Mouse (Mus musculus) forebrain, embryonic 14.5 days (tissue): Measurements from ENCODE around the gene Gatad1. TPM values are rescaled to one million over a fixed set of nuclear protein-coding genes. Genes with fewer than 3 reads are reported as not detected.
"Not testable (repeated sequence)": the region's sequence is repeated elsewhere in the genome, so short reads cannot be mapped to it uniquely, and the experiment has no call there.

ENCODE experiments used
- ATAC-seq: fragments of 200-750 bp; cut with Nextera tagmentation; 2 replicates; pipeline ENCODE4 v1.8.0; 2017; ENCODE audit warnings: mild to moderate bottlenecking, moderate library complexity
- DNase-seq: peaks from one replicate; pipeline ENCODE4 v3.0.0-alpha.2; 2015; ENCODE audit warnings: low spot score
- H3K27ac ChIP-seq: fragments of 300-500 bp; sonication (generic); 2 replicates; pipeline ENCODE4 v1.5.1; 2014; ENCODE audit warnings: low read depth, mild to moderate bottlenecking, control low read depth, low read length, moderate library complexity
- H3K27me3 ChIP-seq: fragments of 300-500 bp; sonication (generic); replicated peaks from 2 replicates; pipeline ENCODE4 v1.6.1; 2014; ENCODE audit warnings: low read length, control low read depth, mixed read lengths; ENCODE audit not compliant: control insufficient read depth, insufficient read depth
- H3K36me3 ChIP-seq: fragments of 300-500 bp; sonication (generic); 2 replicates; pipeline ENCODE4 v1.6.1; 2014; ENCODE audit warnings: low read length, control low read depth; ENCODE audit not compliant: control insufficient read depth, insufficient read depth
- H3K4me1 ChIP-seq: fragments of 300-500 bp; sonication (generic); 2 replicates; pipeline ENCODE4 v1.6.1; 2014; ENCODE audit warnings: antibody characterized with exemption, low read length, control low read depth; ENCODE audit not compliant: control insufficient read depth, insufficient read depth
- H3K4me2 ChIP-seq: fragments of 300-500 bp; sonication (generic); 2 replicates; pipeline ENCODE4 v1.6.1; 2014; ENCODE audit warnings: mild to moderate bottlenecking, control low read depth, low read length
- H3K4me3 ChIP-seq: fragments of 300-500 bp; sonication (generic); 2 replicates; pipeline ENCODE4 v1.5.1; 2014; ENCODE audit warnings: low read depth, low read length, control low read depth
- H3K9ac ChIP-seq: fragments of 300-500 bp; sonication (generic); 2 replicates; pipeline ENCODE4 v1.6.1; 2014; ENCODE audit warnings: mild to moderate bottlenecking, low read length, control low read depth, moderate library complexity
- H3K9me3 ChIP-seq: fragments of 300-500 bp; sonication (generic); replicated peaks from 2 replicates; pipeline ENCODE4 v1.6.1; 2016; ENCODE audit warnings: low read length, control low read depth, mixed read lengths; ENCODE audit not compliant: control insufficient read depth
- WGBS: fragments of 180-500 bp; shearing (Covaris S2); extraction: QIAGEN DNeasy Blood & Tissue Kit; methylation state at CpG from one replicate; pipeline ENCODE4 v1.1.7; 2014; 5-methylcytosine and 5-hydroxymethylcytosine counted together
- polyA plus RNA-seq: library from polyadenylated mRNA; unstranded; fragments of >200 nt; fragmentation: Nextera tagmentation; extraction: Ambion mirVana; gene quantifications from 2 replicates; pipeline ENCODE4 v1.2.1, GENCODE M21; 2014

The Gatad1 gene
- polyA plus RNA-seq, 1 experiment from 2014 or later = 74.9 TPM

- ATAC-seq (no peak), DNase-seq (no peak)
- WGBS = 91% methylated on average over 12 of the region's 12 CpGs
- H3K4me2 ChIP-seq = no peak overlapping the region
- H3K36me3 ChIP-seq = no peaks in the 10 kb centered on the region
- H3K4me3 ChIP-seq = no peak overlapping the region
- no peaks in the 10 kb centered on the region for H3K27me3 ChIP-seq
- H3K27ac ChIP-seq = no peak overlapping the region
- H3K9me3 ChIP-seq = no peaks in the 10 kb centered on the region
- no peak overlapping the region for H3K9ac ChIP-seq
- H3K4me1 ChIP-seq = no peaks in the 10 kb centered on the region
Observed at GRCm38 (mm10) chr5:3666585-3666984, 9.6 kb upstream of the Gatad1 start.

DNA sequence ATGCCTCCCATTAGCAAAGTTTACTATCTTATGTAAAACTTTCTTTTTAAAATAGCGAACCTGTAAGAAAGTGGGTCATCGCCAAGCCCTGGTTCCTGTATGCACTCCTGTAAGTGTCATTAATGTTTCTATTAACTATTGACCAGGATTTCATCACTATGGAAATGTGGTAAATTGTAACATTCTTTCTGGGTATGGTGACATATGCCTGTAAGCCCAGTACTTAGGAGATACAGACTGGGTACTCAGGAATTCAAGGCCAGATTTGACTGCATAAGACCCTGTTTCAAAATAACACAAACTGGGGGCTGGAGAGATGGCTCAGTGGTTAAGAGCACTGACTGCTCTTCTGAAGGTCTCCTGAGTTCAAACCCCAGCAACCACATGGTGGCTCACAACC, 8.2 kb upstream of the Gatad1 start:
- Histone ChIP-seq H3K4me2 (no peak overlapping the region), H3K27me3 (no peaks in the 10 kb centered on the region), H3K9ac (no peak overlapping the region), H3K27ac (no peak overlapping the region), H3K4me3 (no peak overlapping the region), H3K36me3 (no peaks in the 10 kb centered on the region), H3K9me3 (no peaks in the 10 kb centered on the region), H3K4me1 (no peaks in the 10 kb centered on the region)
- no peak for DNase-seq
- 92% methylated on average over 2 of the region's 2 CpGs for WGBS
- ATAC-seq = no peak

DNA sequence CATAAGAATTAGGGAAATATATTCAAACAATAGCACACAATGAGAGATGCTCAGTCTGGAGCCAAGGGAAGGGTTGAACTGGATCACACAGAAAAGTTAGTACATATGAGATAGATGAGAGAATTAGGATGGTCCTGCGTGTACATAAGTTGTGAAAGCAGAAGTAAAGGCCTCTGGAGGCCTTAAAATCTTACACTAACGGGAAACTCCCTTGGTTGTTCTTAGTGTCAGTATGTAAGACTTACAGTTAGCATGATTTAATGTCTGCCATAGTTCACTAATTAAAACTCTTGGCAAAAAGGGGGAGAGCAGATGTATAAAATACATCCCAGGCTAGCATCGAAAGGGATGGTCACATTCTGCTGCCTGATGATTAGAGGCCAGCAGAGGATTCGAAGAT, 3.2 kb downstream of the Gatad1 start:
- no peak for ATAC-seq
- 93% methylated on average over 4 of the region's 4 CpGs for WGBS
- Histone ChIP-seq H3K4me1 (no peaks in the 10 kb centered on the region), H3K9ac (no peak overlapping the region), H3K27ac (no peak overlapping the region), H3K4me2 (no peak overlapping the region), H3K9me3 (no peaks in the 10 kb centered on the region), H3K27me3 (no peaks in the 10 kb centered on the region), H3K4me3 (no peak overlapping the region), H3K36me3 (no peaks in the 10 kb centered on the region)
- DNase-seq = no peak

GRCm38 (mm10) chr5:3652903-3653575, 3.9 kb downstream of the Gatad1 start:
- not testable (repeated sequence) for ATAC-seq

DNA sequence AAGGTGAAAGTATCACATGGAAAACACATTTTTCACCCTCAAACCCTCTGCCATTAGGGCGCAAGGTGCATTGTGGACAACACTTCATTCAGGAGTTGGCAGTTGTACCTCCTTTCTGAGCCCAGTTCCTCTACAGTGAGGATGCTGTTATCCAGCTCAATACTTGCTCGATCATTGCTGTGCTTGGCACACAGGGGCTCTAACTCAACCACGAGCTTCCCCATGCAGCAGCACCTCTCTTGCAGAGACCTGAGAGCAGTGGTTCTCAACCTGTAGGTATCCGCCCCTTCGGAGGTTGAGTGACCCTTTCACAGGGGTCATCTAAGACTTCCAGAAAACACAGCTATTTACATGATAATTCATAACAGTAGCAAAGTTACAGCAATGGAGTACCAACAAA, 5.4 kb downstream of the Gatad1 start:
- no peak for ATAC-seq
- Histone ChIP-seq H3K36me3 (no peaks in the 10 kb centered on the region), H3K27me3 (no peaks in the 10 kb centered on the region), H3K27ac (no peak overlapping the region), H3K4me2 (no peak overlapping the region), H3K9me3 (no peaks in the 10 kb centered on the region), H3K9ac (no peak overlapping the region), H3K4me3 (no peak overlapping the region), H3K4me1 (peaks cover 2% of the 10 kb centered on the region)
- 85% methylated on average over 5 of the region's 5 CpGs for WGBS
- no peak for DNase-seq

More at GRCm38 (mm10) chr5:3652903-3653575, 3.9 kb downstream of the Gatad1 start:
- not testable (repeated sequence) for H3K9me3 ChIP-seq, H3K4me3 ChIP-seq, H3K27me3 ChIP-seq, H3K36me3 ChIP-seq, H3K4me1 ChIP-seq, DNase-seq, H3K4me2 ChIP-seq, H3K9ac ChIP-seq, H3K27ac ChIP-seq
- 93% methylated on average over 15 of the region's 25 CpGs for WGBS

DNA sequence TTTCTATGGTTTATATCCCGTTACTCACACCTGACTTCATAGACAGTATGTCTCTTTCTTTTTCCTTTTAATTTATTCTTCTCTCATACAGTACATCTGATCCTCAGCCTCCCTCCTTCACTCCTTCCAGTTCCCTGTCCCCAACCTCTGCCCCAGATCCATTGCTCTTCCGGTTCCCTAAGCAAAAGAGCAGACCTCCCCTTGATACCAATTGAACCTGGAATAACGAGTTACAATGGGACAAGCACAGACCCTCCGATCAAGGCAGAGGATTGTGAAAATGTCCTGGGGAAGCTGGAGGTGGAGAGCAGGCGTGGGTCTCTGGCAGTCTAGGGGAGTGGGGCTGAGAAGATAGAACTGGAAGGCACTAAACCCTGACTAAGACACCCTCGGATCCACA, 6.1 kb downstream of the Gatad1 start, which contains the start of gene Tmbim7:
TSS of gene Tmbim7 (plus strand) at position 301 of the 400 bp plus-strand sequence.
- no peak for ATAC-seq
- WGBS = 70% methylated on average over 6 of the region's 6 CpGs
- no peak within 1 kb of the TSS for H3K4me2 ChIP-seq

GRCm38 (mm10) chr5:3648849-3649210, 8.2 kb downstream of the Gatad1 start:
- no peak overlapping the region for H3K9ac ChIP-seq
- H3K36me3 ChIP-seq = peaks cover 8% of the 10 kb centered on the region
- ATAC-seq (no peak), DNase-seq (no peak)
- H3K4me3 ChIP-seq = no peak overlapping the region
- H3K4me2 ChIP-seq = no peak overlapping the region
- WGBS = 79% methylated on average over 4 of the region's 4 CpGs
- no peaks in the 10 kb centered on the region for H3K27me3 ChIP-seq
- no peak overlapping the region for H3K27ac ChIP-seq
- peaks cover 8% of the 10 kb centered on the region for H3K4me1 ChIP-seq
- no peaks in the 10 kb centered on the region for H3K9me3 ChIP-seq

More for the DNA sequence above, 6.1 kb downstream of the Gatad1 start, which contains the start of gene Tmbim7:
- Histone ChIP-seq H3K9me3 (no peaks in the 10 kb centered on the region), H3K9ac (no peak within 1 kb of the TSS), H3K27ac (no peak within 1 kb of the TSS), H3K4me3 (no peak within 1 kb of the TSS), H3K27me3 (no peaks in the 10 kb centered on the region), H3K4me1 (peaks cover 3% of the 10 kb centered on the region), H3K36me3 (no peaks in the 10 kb centered on the region)
- DNase-seq = no peak

DNA sequence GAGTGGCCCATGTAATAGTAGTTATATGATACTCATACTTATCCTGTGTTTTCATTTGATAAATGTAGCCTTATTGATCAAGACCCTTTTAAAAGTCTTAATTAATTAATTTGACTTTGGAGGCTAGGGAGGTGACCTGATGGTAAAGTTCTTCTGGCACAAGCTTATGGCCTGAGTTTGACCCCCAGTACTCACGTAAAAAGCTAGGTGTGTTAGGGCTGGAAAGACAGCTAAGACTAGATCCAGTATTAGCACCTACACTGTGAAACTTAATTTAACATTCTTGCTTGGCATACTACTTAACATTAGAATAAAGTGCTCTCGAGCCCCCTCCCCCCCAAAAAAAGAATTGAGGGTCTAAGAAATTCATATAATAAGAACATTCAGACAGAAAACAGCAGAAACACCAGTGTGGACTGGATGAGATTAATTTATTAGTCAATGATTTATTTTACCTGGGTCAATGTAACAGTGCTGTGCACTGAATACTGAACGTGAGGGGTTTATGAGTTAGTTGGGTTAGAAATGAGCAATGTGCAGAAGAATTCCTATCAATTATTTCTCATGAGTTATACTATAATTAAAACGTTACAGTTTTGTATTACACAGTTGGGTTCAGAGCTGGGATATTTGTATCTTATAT, 8.7 kb downstream of the Gatad1 start:
- Histone ChIP-seq H3K9me3 (no peaks in the 10 kb centered on the region), H3K27me3 (no peaks in the 10 kb centered on the region), H3K27ac (no peak overlapping the region), H3K36me3 (peaks cover 11% of the 10 kb centered on the region), H3K4me2 (peak overlapping the region; percentile 58; the same call in 1 of the 2 replicates), H3K4me3 (no peak overlapping the region), H3K9ac (no peak overlapping the region), H3K4me1 (peaks cover 8% of the 10 kb centered on the region)
- 62% methylated on average over 4 of the region's 4 CpGs for WGBS
- no peak for DNase-seq
- peak; percentile 4; the same call in 1 of the 2 replicates for ATAC-seq

GRCm38 (mm10) chr5:3647708-3648121, 9.3 kb downstream of the Gatad1 start:
- Histone ChIP-seq H3K36me3 (peaks cover 15% of the 10 kb centered on the region), H3K9ac (peak overlapping the region; percentile 90), H3K9me3 (no peaks in the 10 kb centered on the region), H3K27ac (peak overlapping the region; percentile 90), H3K4me1 (peaks cover 8% of the 10 kb centered on the region), H3K27me3 (no peaks in the 10 kb centered on the region), H3K4me2 (peak overlapping the region; percentile 58), H3K4me3 (peak overlapping the region; percentile 92)
- 1% methylated on average over 12 of the region's 46 CpGs for WGBS
- ATAC-seq (peak; percentile 97), DNase-seq (peak; percentile 92)
